Mouse (Mus musculus): ENCODE measurements around the gene Qrfp. TPM values are rescaled to one million over a fixed set of nuclear protein-coding genes. Genes with fewer than 3 reads are reported as not detected.

Qrfp gene
- polyA plus RNA-seq, 1 experiment from 2014 or later = 0.07 TPM

DNA sequence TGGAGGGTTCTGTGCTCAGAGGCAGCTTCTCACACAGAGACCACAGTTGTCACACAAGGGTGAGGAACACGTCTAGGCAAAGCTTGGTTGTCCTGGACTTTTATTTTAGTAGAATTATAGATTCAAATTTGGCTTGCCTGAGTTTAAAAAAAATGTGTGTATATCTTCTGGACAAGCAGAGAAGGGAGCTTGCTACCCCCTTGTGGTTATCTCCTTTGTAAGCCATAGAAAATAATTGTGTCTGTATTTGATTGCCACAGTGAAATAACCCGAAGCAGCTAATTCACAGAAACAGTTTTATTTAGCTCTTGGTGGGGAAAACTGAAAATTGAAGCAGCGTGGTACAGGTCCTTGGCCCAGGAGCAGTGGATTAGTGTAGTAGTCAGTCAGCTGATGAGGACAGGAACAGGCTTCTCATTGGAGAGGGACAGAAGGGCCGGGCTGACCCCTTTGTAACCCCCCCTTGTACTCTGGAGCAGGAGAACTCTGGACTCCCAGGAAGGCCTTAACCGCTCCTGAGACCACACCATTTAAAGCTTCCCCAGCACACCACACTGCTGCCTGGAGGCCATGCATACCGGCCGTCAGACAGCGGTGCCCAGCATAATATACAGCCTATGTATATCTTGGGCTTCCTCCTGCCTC is 27.3 kb downstream of the Qrfp start:
- H3K27ac ChIP-seq (ENCODE audit: low read depth) = no peak overlapping the region
- WGBS (ENCODE audit: insufficient replicate concordance) = 68% methylated on average over 8 of the region's 8 CpGs
- peaks cover 61% of the 10 kb centered on the region for H3K36me3 ChIP-seq (replicated peaks; ENCODE audit: insufficient read depth, low read length)
- ATAC-seq (no peak), DNase-seq (no peak)
- no peak overlapping the region for H3K4me3 ChIP-seq (ENCODE audit: low read depth, low read length)
- H3K4me1 ChIP-seq (ENCODE audit: insufficient read depth) = no peaks in the 10 kb centered on the region
- no peaks in the 10 kb centered on the region for H3K9me3 ChIP-seq (ENCODE audit: low read length)
- no peaks in the 10 kb centered on the region for H3K27me3 ChIP-seq (ENCODE audit: insufficient read depth, low read length)
- no peak overlapping the region for H3K4me2 ChIP-seq (ENCODE audit: low read depth, low read length)
- no peak overlapping the region for H3K9ac ChIP-seq (replicated peaks)
- TF ChIP-seq CTCF (IDR thresholded peaks at IDR 0.05; ENCODE audit: low read depth) (peak; percentile 24; the same call in 1 of the 2 replicates), EP300 (IDR thresholded peaks at IDR 0.05; ENCODE audit: low read depth) (no peak)

DNA sequence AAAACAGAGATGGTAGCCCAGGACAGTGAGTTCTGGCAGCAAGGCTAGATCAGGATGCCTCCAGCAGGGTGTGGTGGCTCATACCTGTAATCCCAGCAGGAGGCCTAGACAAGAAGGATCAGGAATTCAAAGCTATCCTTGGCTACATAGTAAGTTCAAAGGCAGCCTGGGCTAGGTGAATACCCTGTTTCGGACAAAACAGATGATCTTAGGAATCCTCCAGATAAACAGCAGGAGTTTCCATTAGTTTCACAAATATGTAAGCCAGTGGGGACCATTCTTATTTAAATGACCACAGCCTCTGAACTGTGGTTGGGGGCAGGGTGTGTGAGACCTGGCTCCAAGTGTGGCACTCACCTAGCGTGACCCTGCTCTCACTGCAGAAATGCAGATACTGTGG is 31.1 kb downstream of the Qrfp start:
- WGBS (ENCODE audit: insufficient replicate concordance) = 69% methylated on average over 2 of the region's 2 CpGs
- Histone ChIP-seq H3K36me3 (replicated peaks; ENCODE audit: insufficient read depth, low read length) (peaks cover 36% of the 10 kb centered on the region), H3K27ac (ENCODE audit: low read depth) (no peak overlapping the region), H3K27me3 (ENCODE audit: insufficient read depth, low read length) (no peaks in the 10 kb centered on the region), H3K4me3 (ENCODE audit: low read depth, low read length) (no peak overlapping the region), H3K9me3 (ENCODE audit: low read length) (no peaks in the 10 kb centered on the region), H3K4me2 (ENCODE audit: low read depth, low read length) (no peak overlapping the region), H3K4me1 (ENCODE audit: insufficient read depth) (no peaks in the 10 kb centered on the region), H3K9ac (replicated peaks) (no peak overlapping the region)
- ATAC-seq (no peak), DNase-seq (no peak)
- TF ChIP-seq CTCF (IDR thresholded peaks at IDR 0.05; ENCODE audit: low read depth) = no peak
- no peak for TF ChIP-seq EP300 (IDR thresholded peaks at IDR 0.05; ENCODE audit: low read depth)

DNA sequence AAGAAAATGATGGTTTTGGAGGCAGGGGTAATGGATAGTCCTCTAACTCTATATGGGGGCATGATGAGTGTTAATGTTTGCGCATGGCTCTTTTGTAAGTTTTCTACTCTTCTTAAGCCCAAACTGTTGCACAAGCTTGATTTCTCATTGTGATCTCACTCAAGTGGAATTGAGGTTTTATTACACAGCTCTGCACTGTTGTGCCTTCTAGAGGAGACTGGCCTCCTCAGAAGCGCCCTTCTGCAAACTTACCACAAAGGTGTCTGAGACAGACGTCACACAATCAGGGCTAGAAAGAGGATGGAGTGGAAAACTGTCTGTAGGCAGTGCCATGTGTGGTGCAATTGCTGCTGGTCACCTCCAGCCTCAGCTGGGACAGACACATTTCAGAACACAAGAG is 33.9 kb downstream of the Qrfp start:
- ATAC-seq = no peak
- Histone ChIP-seq H3K4me1 (ENCODE audit: insufficient read depth) (peaks cover 9% of the 10 kb centered on the region), H3K27ac (ENCODE audit: low read depth) (no peak overlapping the region), H3K27me3 (ENCODE audit: insufficient read depth, low read length) (no peaks in the 10 kb centered on the region), H3K4me2 (ENCODE audit: low read depth, low read length) (no peak overlapping the region), H3K36me3 (replicated peaks; ENCODE audit: insufficient read depth, low read length) (peaks cover 26% of the 10 kb centered on the region), H3K9ac (replicated peaks) (no peak overlapping the region), H3K4me3 (ENCODE audit: low read depth, low read length) (no peak overlapping the region), H3K9me3 (ENCODE audit: low read length) (no peaks in the 10 kb centered on the region)
- no peak for DNase-seq
- WGBS (ENCODE audit: insufficient replicate concordance) = 91% methylated on average over 3 of the region's 3 CpGs
- TF ChIP-seq CTCF (IDR thresholded peaks at IDR 0.05; ENCODE audit: low read depth) (no peak), EP300 (IDR thresholded peaks at IDR 0.05; ENCODE audit: low read depth) (no peak)

DNA sequence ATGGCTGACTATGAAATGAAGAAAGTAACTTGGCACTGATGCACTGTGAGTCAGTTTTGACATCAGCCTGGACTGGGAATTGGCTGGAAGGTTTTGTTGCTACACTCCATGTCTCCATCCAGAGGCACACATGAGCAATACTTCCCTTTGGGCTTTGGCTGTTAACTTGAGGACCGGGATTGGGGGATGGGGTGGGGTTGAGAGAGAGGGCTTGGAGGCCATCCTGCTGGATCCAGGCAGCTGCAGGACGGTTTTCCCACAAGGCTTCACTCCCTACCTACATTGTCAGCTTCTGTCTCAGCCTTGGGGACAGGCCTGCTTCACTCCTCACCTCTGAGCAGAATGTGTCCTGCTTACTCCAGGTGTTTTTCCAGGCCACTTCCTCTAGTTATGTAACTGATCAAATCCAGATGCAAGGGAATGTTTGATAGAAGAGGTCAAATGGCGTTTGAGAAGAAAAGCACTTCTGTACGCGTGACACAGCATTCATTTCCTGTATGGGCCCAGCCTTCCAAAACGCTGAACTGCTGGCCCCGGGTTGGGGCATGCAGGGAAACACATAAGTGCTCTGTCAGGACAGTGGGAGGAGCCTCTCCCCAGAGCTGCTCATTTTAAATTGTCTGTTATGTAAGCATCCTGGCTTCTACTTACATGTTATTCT is 39.5 kb downstream of the Qrfp start:
- peak; percentile 39 for TF ChIP-seq CTCF (IDR thresholded peaks at IDR 0.05; ENCODE audit: low read depth)
- TF ChIP-seq EP300 (IDR thresholded peaks at IDR 0.05; ENCODE audit: low read depth) = no peak
- no peak overlapping the region for H3K4me3 ChIP-seq (ENCODE audit: low read depth, low read length)
- H3K9ac ChIP-seq (replicated peaks) = no peak overlapping the region
- ATAC-seq = peak; percentile 81
- no peaks in the 10 kb centered on the region for H3K9me3 ChIP-seq (ENCODE audit: low read length)
- H3K4me1 ChIP-seq (ENCODE audit: insufficient read depth) = peaks cover 40% of the 10 kb centered on the region
- H3K36me3 ChIP-seq (replicated peaks; ENCODE audit: insufficient read depth, low read length) = no peaks in the 10 kb centered on the region
- peak overlapping the region; percentile 30; the same call in 1 of the 2 replicates for H3K4me2 ChIP-seq (ENCODE audit: low read depth, low read length)
- H3K27ac ChIP-seq (ENCODE audit: low read depth) = peak overlapping the region; percentile 84
- 13% methylated on average over 7 of the region's 7 CpGs for WGBS (ENCODE audit: insufficient replicate concordance)
- DNase-seq = peak; percentile 47
- H3K27me3 ChIP-seq (ENCODE audit: insufficient read depth, low read length) = no peaks in the 10 kb centered on the region

DNA sequence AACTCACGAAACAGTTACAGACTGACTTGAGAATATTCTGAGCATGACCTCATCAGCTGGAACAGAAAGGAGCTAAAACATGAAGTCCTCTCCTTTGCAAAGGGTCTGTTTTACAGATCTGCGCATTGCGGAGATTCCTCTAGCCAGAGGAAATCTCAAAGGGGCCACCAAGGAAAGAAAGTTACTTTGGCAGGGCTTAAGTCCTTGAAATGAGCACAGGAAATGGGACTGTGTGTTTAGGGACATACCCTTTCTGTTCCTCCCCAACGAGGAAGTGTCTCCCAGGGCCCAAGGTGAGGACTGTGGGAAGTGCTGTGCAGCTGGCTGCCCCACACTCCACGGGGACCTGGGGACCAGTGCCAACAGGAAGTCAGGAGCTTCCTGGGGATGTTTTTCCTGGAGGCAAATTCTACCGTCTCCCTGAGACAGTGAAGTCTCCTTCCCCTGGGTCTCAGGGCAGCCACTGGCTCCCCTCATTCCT is 40.7 kb downstream of the Qrfp start:
- Histone ChIP-seq H3K9ac (replicated peaks) (no peak overlapping the region; the same call in 1 of the 2 replicates), H3K27ac (ENCODE audit: low read depth) (peak overlapping the region; percentile 84), H3K9me3 (ENCODE audit: low read length) (no peaks in the 10 kb centered on the region), H3K4me1 (ENCODE audit: insufficient read depth) (peaks cover 46% of the 10 kb centered on the region), H3K4me2 (ENCODE audit: low read depth, low read length) (peak overlapping the region; percentile 27), H3K27me3 (ENCODE audit: insufficient read depth, low read length) (no peaks in the 10 kb centered on the region), H3K4me3 (ENCODE audit: low read depth, low read length) (no peak overlapping the region), H3K36me3 (replicated peaks; ENCODE audit: insufficient read depth, low read length) (no peaks in the 10 kb centered on the region)
- 27% methylated on average over 6 of the region's 6 CpGs for WGBS (ENCODE audit: insufficient replicate concordance)
- TF ChIP-seq EP300 (IDR thresholded peaks at IDR 0.05; ENCODE audit: low read depth) (no peak), CTCF (IDR thresholded peaks at IDR 0.05; ENCODE audit: low read depth) (no peak)
- DNase-seq (peak; percentile 54), ATAC-seq (peak; percentile 39; the same call in 1 of the 2 replicates)

DNA sequence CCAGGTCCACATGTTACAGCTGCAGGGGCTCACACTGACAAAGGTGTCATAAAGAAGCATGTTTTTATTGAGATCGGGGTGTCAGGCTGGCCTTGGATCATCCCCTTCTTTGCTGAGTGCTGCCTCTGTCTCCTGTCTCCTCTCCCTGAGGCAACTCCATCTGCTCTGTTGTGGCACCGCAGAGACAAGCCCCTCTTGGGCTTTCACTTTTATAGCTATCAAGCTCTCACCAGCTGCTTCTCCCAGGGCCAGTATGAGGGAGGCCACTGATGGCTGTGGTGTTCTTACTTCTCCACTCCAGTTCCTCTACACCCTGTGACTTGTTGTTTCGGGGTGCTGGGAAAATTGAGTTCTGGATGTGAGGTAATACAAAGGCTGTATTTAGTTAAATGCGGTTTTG is 41.3 kb downstream of the Qrfp start:
- Histone ChIP-seq H3K4me1 (ENCODE audit: insufficient read depth) (peaks cover 46% of the 10 kb centered on the region), H3K9me3 (ENCODE audit: low read length) (no peaks in the 10 kb centered on the region)
- ATAC-seq = no peak

More for the DNA sequence above, 41.3 kb downstream of the Qrfp start:
- Histone ChIP-seq H3K36me3 (replicated peaks; ENCODE audit: insufficient read depth, low read length) (no peaks in the 10 kb centered on the region), H3K27ac (ENCODE audit: low read depth) (peak overlapping the region; percentile 84), H3K9ac (replicated peaks) (no peak overlapping the region), H3K4me3 (ENCODE audit: low read depth, low read length) (no peak overlapping the region), H3K27me3 (ENCODE audit: insufficient read depth, low read length) (no peaks in the 10 kb centered on the region), H3K4me2 (ENCODE audit: low read depth, low read length) (peak overlapping the region; percentile 27)
- WGBS (ENCODE audit: insufficient replicate concordance) = 23% methylated on average over 4 of the region's 4 CpGs
- no peak for DNase-seq
- TF ChIP-seq EP300 (IDR thresholded peaks at IDR 0.05; ENCODE audit: low read depth) (no peak), CTCF (IDR thresholded peaks at IDR 0.05; ENCODE audit: low read depth) (no peak)

Data from liver, postnatal 0 days (tissue).